Mouse (Mus musculus) frontal cortex, postnatal 36 days (tissue): ENCODE results near the gene Setd7.

Source experiments
- DNase-seq, 2 experiments: peaks; one replicate each; pipeline ENCODE4 v3.0.0; 2022; ENCODE audit warnings: low spot score in 2 of 2

Gene Setd7

DNA sequence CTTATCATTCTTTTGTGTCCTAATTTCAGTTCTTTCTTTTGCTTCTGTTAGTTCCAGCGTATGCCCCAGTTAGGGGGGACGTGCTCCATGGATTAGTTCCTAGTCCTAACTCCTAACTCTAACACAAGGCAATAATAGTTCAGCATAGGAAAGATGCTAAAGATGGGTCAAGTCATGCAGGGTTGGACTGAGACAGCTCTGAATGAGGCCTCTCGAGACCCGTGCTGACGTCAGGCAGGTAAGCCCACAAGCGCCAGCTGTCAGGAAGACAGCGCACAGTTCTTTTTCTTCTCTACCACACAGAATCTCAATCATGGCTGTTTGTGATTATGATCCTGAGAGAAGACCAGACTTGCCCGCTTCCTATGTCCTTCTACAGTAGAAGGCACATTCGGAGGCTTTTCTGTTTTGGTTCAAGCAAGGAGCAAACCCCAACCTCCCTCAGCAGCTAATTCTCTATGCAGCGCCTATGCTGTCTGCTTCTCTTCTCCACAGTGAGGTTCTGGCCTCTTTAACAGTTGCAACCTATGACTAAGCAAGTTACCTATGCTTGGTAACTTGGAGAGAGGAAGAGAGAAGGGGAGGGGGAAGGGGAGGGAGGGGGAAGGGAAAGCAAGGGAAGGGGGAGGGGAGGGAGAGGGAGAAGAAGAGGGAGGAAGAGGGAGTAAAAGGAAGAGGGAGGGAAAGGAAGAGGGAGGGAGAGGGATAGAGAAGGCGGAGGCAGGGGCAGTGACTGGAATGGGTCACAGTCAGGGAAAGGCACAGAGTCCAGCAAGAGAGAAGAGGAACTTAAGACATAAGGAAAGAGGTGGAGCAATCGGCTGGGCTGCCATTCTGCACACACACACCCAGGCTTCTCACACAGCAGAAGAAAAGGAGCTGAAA, 42.6 kb downstream of the Setd7 start:
- no peak for DNase-seq

DNA sequence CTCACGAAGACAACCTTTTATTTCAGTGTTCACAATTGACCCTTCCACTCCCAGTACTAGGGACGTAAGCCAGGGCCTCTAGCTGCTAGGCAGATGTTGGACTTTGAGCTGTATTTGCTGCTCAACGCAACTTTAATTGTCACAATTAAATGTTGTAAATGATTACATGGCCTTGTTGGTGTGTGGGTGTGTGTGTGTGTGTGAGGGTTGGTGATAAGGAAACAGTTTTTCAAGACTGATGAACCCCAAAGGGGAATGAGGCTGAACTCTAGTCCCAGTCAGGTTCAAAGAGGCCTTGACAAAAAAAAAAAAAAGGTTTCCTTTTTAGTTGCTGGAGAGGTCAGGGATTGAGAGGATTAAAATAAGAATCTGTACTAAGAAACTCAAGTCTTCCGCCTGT, 43.2 kb downstream of the Setd7 start:
- no peak for DNase-seq

DNA sequence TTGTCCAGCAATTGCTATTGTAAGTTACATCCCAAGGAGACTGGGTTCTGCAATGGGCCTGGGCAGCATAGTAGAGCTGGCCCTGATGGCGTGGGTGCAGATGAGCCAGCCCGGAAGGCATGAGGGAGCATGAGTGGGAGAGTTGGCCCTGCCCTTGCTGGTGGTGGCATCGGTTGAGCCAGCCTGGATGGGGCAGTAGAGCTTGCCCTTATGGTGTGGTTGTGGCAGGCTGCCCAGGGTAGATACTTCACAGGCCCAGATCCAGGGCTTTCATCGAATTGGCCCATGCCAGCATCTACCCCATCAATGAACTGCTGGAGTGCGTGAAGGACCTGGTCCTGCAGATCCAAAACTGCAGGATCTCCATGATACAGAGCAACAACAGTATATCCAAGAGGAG, 48.7 kb downstream of the Setd7 start:
- DNase-seq, result no peak

GRCm38 (mm10) chr3:51510903-51511302, 49.8 kb downstream of the Setd7 start:
- DNase-seq, result peak; percentile 75 to 82

DNA sequence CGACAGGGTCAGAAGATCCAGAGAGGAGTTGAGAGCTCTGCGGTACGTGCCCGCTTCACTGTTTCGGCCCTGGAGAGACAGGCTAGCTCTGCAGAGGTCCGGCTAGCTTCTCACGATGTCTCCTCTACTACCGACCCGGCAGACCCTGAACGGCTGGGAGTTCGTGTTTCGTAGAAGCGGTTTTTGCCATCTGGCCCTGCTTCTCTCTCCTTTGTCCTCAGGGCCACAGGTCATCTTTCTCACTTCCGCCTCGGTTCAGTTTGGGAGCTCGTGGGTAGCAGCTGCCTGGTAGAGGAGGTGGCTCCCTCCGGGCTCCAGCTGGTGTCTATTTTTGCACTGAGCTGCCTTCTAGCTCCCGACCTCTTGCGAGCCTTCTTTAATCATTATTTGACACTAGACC, 55.2 kb downstream of the Setd7 start:
- DNase-seq, result no peak

DNA sequence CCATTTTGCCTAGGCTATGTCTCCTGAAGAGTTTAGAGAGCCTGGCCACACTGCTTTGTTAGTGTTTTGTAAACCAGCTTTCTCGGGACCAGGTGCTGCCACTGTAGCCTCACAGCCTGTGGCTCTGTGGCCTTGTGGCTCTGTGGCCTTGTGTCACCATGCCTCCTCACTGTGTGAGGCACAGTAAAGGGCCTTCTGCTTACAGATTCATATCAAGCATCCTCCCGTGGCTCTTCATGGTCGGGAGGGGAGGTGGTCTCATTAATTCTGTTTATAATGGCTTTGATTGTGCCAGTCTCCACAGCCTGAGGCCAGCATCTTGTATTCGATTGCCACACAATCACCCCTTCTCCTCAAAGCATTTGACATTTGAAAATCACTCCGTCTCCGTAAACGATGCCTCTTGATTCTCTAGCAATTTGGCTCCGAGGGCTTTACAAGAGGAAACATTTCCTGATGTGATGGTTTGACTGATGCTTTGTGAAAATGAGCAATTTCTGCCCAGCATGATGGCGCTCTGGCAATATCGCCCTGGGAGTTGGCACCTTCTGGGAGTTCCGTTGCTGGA, 56.2 kb downstream of the Setd7 start:
- no peak for DNase-seq

DNA sequence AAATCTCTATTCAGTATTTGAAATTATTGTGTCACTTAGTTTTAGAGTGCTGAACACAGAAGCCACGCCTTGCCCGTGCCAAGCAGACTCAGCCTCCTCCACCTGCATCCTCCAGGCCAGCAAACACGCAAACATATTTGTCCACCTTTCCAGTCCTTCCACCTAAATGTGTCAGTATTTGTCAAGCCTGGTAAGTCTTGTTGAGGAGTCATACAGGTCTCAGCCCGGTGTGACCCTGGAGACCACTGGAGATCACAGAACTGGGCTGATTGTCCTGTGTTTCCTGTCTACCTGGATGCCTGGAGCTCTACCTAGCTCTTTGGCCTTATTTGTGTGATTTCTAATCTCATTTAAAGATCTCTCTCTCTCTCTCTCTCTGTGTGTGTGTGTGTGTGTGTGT, 60.8 kb downstream of the Setd7 start:
- no peak for DNase-seq

- DNase-seq, result no peak
These were observed 62.0 kb downstream of the Setd7 start for GRCm38 (mm10) chr3:51498659-51499058.

DNA sequence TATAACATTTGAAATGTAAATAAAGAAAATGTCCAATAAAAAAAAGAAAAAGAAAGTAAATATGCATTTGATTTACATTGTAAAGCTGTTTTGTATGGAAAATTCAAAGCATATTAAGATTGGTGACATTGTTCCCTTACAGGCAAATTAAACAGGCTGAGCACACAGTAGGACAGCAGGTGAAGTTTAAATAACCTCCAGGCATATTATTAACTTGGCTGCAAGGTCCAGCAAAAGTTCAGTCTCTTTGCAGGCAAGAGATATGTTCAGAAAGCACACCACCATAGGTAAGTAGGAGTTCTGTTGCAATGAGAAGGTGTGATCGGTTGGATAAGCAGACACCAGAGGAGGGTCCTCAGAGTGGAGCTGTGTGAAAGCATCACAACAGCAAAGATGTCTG, 62.7 kb downstream of the Setd7 start:
- DNase-seq, result no peak

DNA sequence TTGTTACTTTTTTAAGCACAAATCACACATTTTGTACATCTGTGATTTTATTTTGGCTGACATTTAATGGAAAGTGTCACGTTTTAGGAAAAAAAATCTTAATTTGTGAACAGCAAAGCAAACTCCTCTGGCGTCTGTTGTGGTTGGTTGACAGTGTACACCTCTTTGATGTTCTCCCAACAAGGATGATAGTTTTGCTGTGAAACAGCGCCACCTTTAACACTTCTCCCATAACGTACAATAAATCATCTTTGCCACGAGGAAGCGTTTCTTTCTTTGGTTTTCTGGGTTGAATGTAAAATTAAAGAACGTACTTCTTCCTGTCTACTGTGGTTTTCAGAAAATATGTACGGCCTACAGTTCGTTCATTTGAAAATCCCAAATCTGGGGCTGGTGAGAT, 65.0 kb downstream of the Setd7 start:
- DNase-seq, result no peak

- DNase-seq, result no peak
These were observed 66.2 kb downstream of the Setd7 start for GRCm38 (mm10) chr3:51494466-51494865.

- DNase-seq, result no peak
These were observed 67.3 kb downstream of the Setd7 start for GRCm38 (mm10) chr3:51493272-51493838.

GRCm38 (mm10) chr3:51490088-51490753, 70.5 kb downstream of the Setd7 start:
- no peak for DNase-seq

- DNase-seq, result no peak
These were observed 74.0 kb downstream of the Setd7 start for GRCm38 (mm10) chr3:51486491-51487195.

- DNase-seq, result no peak
These were observed 75.3 kb downstream of the Setd7 start for GRCm38 (mm10) chr3:51485347-51485746.

DNA sequence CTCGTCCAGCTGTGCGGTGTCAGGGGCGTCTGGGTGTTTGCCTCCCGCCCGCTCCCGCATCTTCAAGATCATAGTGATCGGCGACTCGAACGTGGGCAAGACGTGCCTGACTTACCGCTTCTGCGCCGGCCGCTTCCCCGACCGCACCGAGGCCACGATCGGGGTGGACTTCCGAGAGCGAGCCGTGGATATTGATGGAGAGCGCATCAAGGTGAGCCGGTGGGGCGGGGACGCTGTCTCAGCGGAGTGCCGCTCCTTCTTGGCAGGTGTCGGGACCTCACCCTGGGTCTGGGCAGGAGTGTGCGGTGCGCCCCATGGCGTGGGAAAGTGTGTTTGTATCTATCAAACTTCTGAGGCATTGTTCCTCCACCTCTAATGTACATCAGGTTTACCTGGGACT, 76.3 kb downstream of the Setd7 start:
- DNase-seq, result no peak

GRCm38 (mm10) chr3:51483741-51484359, 76.8 kb downstream of the Setd7 start, which contains the start of gene Rab33b:
Gene Rab33b, plus strand, starts transcription at chr3:51483920.
- peak; percentile 96 to 98 for DNase-seq

DNA sequence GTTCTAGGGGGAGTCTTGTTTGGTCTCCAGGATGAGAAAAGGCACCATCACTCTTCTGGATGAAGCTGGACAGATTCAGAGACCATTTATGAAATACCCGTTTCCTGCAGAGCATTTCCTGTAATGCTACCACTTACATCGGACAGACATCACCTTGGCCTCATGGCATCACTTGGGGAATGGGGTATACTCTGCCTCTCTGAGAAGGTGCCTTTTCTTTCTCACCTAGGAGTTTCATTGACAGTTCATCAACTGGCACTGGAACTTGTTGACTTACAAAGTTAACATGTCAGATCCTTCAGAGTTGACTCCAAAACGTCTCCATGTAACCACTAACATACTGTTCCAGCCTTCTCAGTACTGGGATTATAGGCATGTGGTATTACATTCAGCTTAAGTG, 77.9 kb downstream of the Setd7 start:
- no peak for DNase-seq

GRCm38 (mm10) chr3:51481881-51482280, 78.8 kb downstream of the Setd7 start:
- no peak for DNase-seq

- peak; percentile 34 to 48 for DNase-seq
These were observed 79.6 kb downstream of the Setd7 start for GRCm38 (mm10) chr3:51481059-51481458.

DNA sequence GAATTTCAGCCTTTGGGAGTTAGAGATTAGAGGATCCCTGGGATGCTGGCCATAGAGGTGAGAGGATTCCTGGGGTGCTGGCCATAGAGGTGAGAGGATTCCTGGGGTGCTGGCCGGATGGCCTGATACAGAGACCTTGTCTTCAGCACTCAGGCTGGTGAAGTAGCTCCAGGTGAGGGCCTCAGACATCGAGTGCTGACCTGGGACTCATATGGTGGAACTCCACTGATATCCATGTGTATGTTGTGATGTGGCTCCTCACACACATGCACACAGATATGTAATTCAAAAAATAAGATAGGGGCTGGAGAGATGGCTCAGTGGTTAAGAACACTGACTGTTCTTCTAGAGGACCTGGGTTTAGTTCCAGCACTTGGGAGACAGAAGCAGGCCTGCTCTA, 80.8 kb downstream of the Setd7 start:
- no peak for DNase-seq
